Mouse (Mus musculus) ES-Bruce4 (cell line): Measurements from ENCODE around the gene Chid1.

Source experiments
- CTCF ChIP-seq: IDR thresholded peaks from one replicate; pipeline ENCODE4 v1.8.1; 2011; ENCODE audit warnings: low read depth, low read length
- POLR2A ChIP-seq: IDR thresholded peaks from one replicate; pipeline ENCODE4 v1.8.1; 2011; ENCODE audit warnings: low read length; ENCODE audit not compliant: insufficient read depth

- TF ChIP-seq POLR2A (no peak), CTCF (no peak)
Observed at GRCm38 (mm10) chr7:141575481-141575880, 35.8 kb upstream of the Chid1 start.
